Mouse (Mus musculus): ENCODE results near the gene Napsa.

Napsa gene

GRCm38 (mm10) chr7:44538756-44539624 lies 33.2 kb upstream of the Napsa start:
- DNase-seq (ENCODE audit: low read depth, low spot score) = no peak

- no peak for DNase-seq (ENCODE audit: low read depth, low spot score)
Observed at GRCm38 (mm10) chr7:44542555-44542954, 29.6 kb upstream of the Napsa start.

- no peak for DNase-seq (ENCODE audit: low read depth, low spot score)
Observed at GRCm38 (mm10) chr7:44543071-44543470, 29.1 kb upstream of the Napsa start.

GRCm38 (mm10) chr7:44546274-44546673 lies 25.9 kb upstream of the Napsa start:
- no peak for DNase-seq (ENCODE audit: low read depth, low spot score)

GRCm38 (mm10) chr7:44547041-44547440 lies 25.1 kb upstream of the Napsa start:
- no peak for DNase-seq (ENCODE audit: low read depth, low spot score)

- no peak for DNase-seq (ENCODE audit: low read depth, low spot score)
Observed at GRCm38 (mm10) chr7:44547725-44548124, 24.5 kb upstream of the Napsa start.

- DNase-seq (ENCODE audit: low read depth, low spot score) = peak; percentile 99
Observed at GRCm38 (mm10) chr7:44548497-44549087, 23.6 kb upstream of the Napsa start, which contains the start of gene Pold1. Gene Pold1, minus strand, starts transcription at chr7:44548849.

- DNase-seq (ENCODE audit: low read depth, low spot score) = no peak
Observed at GRCm38 (mm10) chr7:44549621-44550408, 22.4 kb upstream of the Napsa start.

GRCm38 (mm10) chr7:44550409-44550678 lies 21.8 kb upstream of the Napsa start:
- DNase-seq (ENCODE audit: low read depth, low spot score) = no peak

GRCm38 (mm10) chr7:44551301-44551700 lies 20.9 kb upstream of the Napsa start:
- no peak for DNase-seq (ENCODE audit: low read depth, low spot score)

- no peak for DNase-seq (ENCODE audit: low read depth, low spot score)
Observed at GRCm38 (mm10) chr7:44551731-44552130, 20.4 kb upstream of the Napsa start.

- no peak for DNase-seq (ENCODE audit: low read depth, low spot score)
Observed at GRCm38 (mm10) chr7:44552141-44552908, 19.9 kb upstream of the Napsa start.

- DNase-seq (ENCODE audit: low read depth, low spot score) = peak; percentile 78
Observed at GRCm38 (mm10) chr7:44553196-44553764, 18.9 kb upstream of the Napsa start.

- peak; percentile 98 for DNase-seq (ENCODE audit: low read depth, low spot score)
Observed at GRCm38 (mm10) chr7:44553826-44554225, 18.4 kb upstream of the Napsa start, which contains the start of gene Nr1h2. Gene Nr1h2, minus strand, starts transcription at chr7:44553951.

- no peak for DNase-seq (ENCODE audit: low read depth, low spot score)
Observed at GRCm38 (mm10) chr7:44557629-44558028, 14.6 kb upstream of the Napsa start.

GRCm38 (mm10) chr7:44560435-44561400 lies 11.5 kb upstream of the Napsa start:
- DNase-seq (ENCODE audit: low read depth, low spot score) = peak; percentile 93

- no peak for DNase-seq (ENCODE audit: low read depth, low spot score)
Observed at GRCm38 (mm10) chr7:44563284-44563683, 8.9 kb upstream of the Napsa start.

GRCm38 (mm10) chr7:44564486-44564885 lies 7.7 kb upstream of the Napsa start:
- no peak for DNase-seq (ENCODE audit: low read depth, low spot score)

GRCm38 (mm10) chr7:44565414-44565813 lies 6.8 kb upstream of the Napsa start:
- no peak for DNase-seq (ENCODE audit: low read depth, low spot score)

- DNase-seq (ENCODE audit: low read depth, low spot score) = no peak
Observed at GRCm38 (mm10) chr7:44568803-44569202, 3.4 kb upstream of the Napsa start.

Data from brain, adult 2 months (tissue).